17 mouse cellular contexts compared by ENCODE assay signal in the genomic region with DNA sequence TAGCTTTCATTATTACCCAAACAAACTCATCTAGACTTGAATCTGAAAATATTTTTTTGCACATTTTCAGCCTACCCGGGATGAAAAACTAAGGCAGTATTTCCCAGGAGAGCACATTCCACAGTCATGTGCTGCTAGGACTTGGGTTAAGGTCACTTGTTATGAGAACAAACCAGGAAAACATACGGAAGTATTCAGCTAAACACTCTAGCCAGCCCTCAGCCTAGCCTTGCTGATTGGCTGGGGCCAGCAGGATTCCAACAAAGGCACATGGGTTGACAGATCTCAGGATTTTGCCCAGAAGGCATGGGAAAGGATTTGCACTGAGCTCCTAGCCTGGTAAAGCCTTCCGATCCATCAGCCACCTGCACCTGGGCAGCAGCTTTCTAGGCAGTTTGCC.
A peak's percentile ranks its signal among the peaks of the same experiment; 100 is the strongest.
DNase-seq lines count a peak whose midpoint lies in the region; ATAC-seq and TF ChIP-seq lines count a peak whose summit lies in the region.
"Had no signal": no experiment of that assay in that cellular context is flagged by ENCODE, and none has a peak within 500 bp of the region (broad histone marks: within the 10 kb centered on the region; RNA-seq: fewer than 3 reads in every experiment).

No protein-coding gene starts in this region.

- H3K9ac ChIP-seq in hindbrain, embryonic 13.5 days = no peak overlapping the region
- H3K9ac ChIP-seq in lung, postnatal 0 days (replicated peaks; ENCODE audit: low read depth) = no peak overlapping the region
- H3K9ac ChIP-seq: embryonic facial prominence, embryonic 13.5 days; heart, embryonic 13.5 days; limb, embryonic 12.5 days; neural tube, embryonic 12.5 days had no signal

- TF ChIP-seq EP300 in lung, postnatal 0 days (IDR thresholded peaks at IDR 0.05) = no peak

- H3K4me1 ChIP-seq in hindbrain, embryonic 10.5 days (replicated peaks) = peaks cover 6% of the 10 kb centered on the region
- no peaks in the 10 kb centered on the region for H3K4me1 ChIP-seq in hindbrain, embryonic 13.5 days (replicated peaks)
- H3K4me1 ChIP-seq in lung, postnatal 0 days (ENCODE audit: insufficient read depth, low read depth, low read length) = no peaks in the 10 kb centered on the region
- H3K4me1 ChIP-seq: neural tube, embryonic 12.5 days had no signal

- DNase-seq in embryo, embryonic 11 days = peak; percentile 20
- no peak for DNase-seq in embryo, embryonic 9.5 days (ENCODE audit: extremely low spot score)
- DNase-seq in hindbrain, embryonic 10.5 days (ENCODE audit: low spot score) = no peak
- DNase-seq in adipocyte (ENCODE audit: low spot score) = peak; percentile 75
- peak; percentile 29 for DNase-seq in lung, postnatal 0 days (ENCODE audit: low spot score)
- DNase-seq in neural tube, embryonic 10.5 days (ENCODE audit: extremely low spot score, low spot score) = no peak
- DNase-seq in retina, postnatal 1 day = no peak
- DNase-seq: adrenal gland, postnatal 36 days; cerebellum, postnatal 14 days; thymus, adult 2 months had no signal

- H3K4me3 ChIP-seq in hindbrain, embryonic 10.5 days = no peak overlapping the region
- H3K4me3 ChIP-seq in hindbrain, embryonic 13.5 days = no peak overlapping the region
- H3K4me3 ChIP-seq in lung, postnatal 0 days (ENCODE audit: low read depth, low read length) = no peak overlapping the region
- H3K4me3 ChIP-seq: embryonic facial prominence, embryonic 13.5 days; forebrain, embryonic 10.5 days; heart, embryonic 13.5 days; limb, embryonic 12.5 days; neural tube, embryonic 12.5 days had no signal

- 0 out of 2 replicates have a peak overlapping the region, but pooled peaks have one; percentile 12 for H3K27ac ChIP-seq in hindbrain, embryonic 10.5 days
- no peak overlapping the region for H3K27ac ChIP-seq in hindbrain, embryonic 13.5 days
- no peak overlapping the region for H3K27ac ChIP-seq in lung, postnatal 0 days (ENCODE audit: low read length)
- H3K27ac ChIP-seq: embryonic facial prominence, embryonic 13.5 days; forebrain, embryonic 10.5 days; heart, embryonic 13.5 days; limb, embryonic 12.5 days; neural tube, embryonic 12.5 days had no signal

- H3K27me3 ChIP-seq in hindbrain, embryonic 10.5 days (ENCODE audit: insufficient read depth, poor library complexity, severe bottlenecking) = 0 out of 2 replicates have a peak, but pooled peaks cover 3% of the 10 kb centered on the region
- 0 out of 2 replicates have a peak, but pooled peaks cover 6% of the 10 kb centered on the region for H3K27me3 ChIP-seq in hindbrain, embryonic 13.5 days
- no peaks in the 10 kb centered on the region for H3K27me3 ChIP-seq in lung, postnatal 0 days (replicated peaks; ENCODE audit: insufficient read depth, low read length)
- H3K27me3 ChIP-seq: CH12.LX; embryonic facial prominence, embryonic 13.5 days; heart, embryonic 13.5 days; limb, embryonic 12.5 days; neural tube, embryonic 12.5 days had no signal

- H3K4me2 ChIP-seq in hindbrain, embryonic 13.5 days = no peak overlapping the region
- H3K4me2 ChIP-seq in lung, postnatal 0 days (replicated peaks; ENCODE audit: low read depth, low read length) = no peak overlapping the region
- H3K4me2 ChIP-seq: embryonic facial prominence, embryonic 13.5 days; heart, embryonic 13.5 days; limb, embryonic 12.5 days; neural tube, embryonic 12.5 days had no signal

- no peak for TF ChIP-seq CTCF in lung, postnatal 0 days (IDR thresholded peaks at IDR 0.05)

- no peaks in the 10 kb centered on the region for H3K9me3 ChIP-seq in hindbrain, embryonic 10.5 days
- no peaks in the 10 kb centered on the region for H3K9me3 ChIP-seq in hindbrain, embryonic 13.5 days
- no peaks in the 10 kb centered on the region for H3K9me3 ChIP-seq in lung, postnatal 0 days (ENCODE audit: low read length)
- H3K9me3 ChIP-seq: embryonic facial prominence, embryonic 13.5 days; forebrain, embryonic 10.5 days; heart, embryonic 13.5 days; limb, embryonic 12.5 days; neural tube, embryonic 12.5 days had no signal

- 76% methylated on average over 3 of the region's 3 CpGs for WGBS in hindbrain, embryonic 10.5 days
- 79% methylated on average over 3 of the region's 3 CpGs for WGBS in hindbrain, embryonic 13.5 days
- WGBS in lung, postnatal 0 days = 42% methylated on average over 3 of the region's 3 CpGs

- no peaks in the 10 kb centered on the region for H3K36me3 ChIP-seq in hindbrain, embryonic 10.5 days
- H3K36me3 ChIP-seq in hindbrain, embryonic 13.5 days = no peaks in the 10 kb centered on the region
- H3K36me3 ChIP-seq in lung, postnatal 0 days (ENCODE audit: insufficient read depth, low read length) = no peaks in the 10 kb centered on the region
- H3K36me3 ChIP-seq: embryonic facial prominence, embryonic 13.5 days; forebrain, embryonic 10.5 days; heart, embryonic 13.5 days; limb, embryonic 12.5 days; neural tube, embryonic 12.5 days had no signal

- no peak for ATAC-seq in hindbrain, embryonic 13.5 days (ENCODE audit: low FRiP score)
- peak; percentile 62 for ATAC-seq in lung, postnatal 0 days

Comparison
In these comparisons a context has a peak if more than half of its experiments do, and no peak if none do; other contexts are left out.
1. DNase-seq: peak in embryo, embryonic 11 days (single experiment), adipocyte (single experiment) and lung, postnatal 0 days (single experiment); none in embryo, embryonic 9.5 days (single experiment), hindbrain, embryonic 10.5 days (single experiment), neural tube, embryonic 10.5 days (single experiment) and retina, postnatal 1 day (single experiment).